Mouse (Mus musculus): ENCODE measurements at regions not wholly inside any gene's neighbourhood (a gene's known extent, or its start where the extent isn't known, plus 50 kb on each side); places are given as distances from the start of the nearest gene placed in this dataset.
"Not testable (repeated sequence)": the region's sequence is repeated elsewhere in the genome, so short reads cannot be mapped to it uniquely, and the experiment has no call there.

DNA sequence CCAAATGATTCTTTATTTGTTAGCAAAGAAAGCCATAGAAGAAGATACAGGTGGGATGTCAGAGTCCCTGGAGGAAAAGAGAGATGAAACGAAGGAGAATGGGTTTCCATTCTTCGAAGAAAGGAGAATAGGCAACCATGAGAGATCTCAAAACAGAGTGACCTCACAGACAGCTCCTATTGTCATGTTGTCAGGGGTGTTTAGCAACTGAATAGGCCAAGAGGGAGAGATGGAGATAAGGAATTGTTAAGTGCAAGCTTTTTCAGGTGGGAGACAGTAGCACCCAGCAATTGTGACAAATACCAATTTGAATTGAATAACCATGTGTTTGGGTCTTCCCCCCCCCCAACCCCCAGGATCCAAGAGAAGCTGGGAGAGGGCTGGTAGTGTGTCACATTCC, 1121.0 kb upstream of the 1700015G11Rik start:
- no peak for DNase-seq
- H3K4me3 ChIP-seq (ENCODE audit: low read depth, low read length): no peak overlapping the region
- no peak for ATAC-seq
- H3K9me3 ChIP-seq (ENCODE audit: low read length): no peaks in the 10 kb centered on the region
- WGBS: 78% methylated on average over 2 of the region's 2 CpGs
- H3K36me3 ChIP-seq (ENCODE audit: insufficient read depth): no peaks in the 10 kb centered on the region
- H3K4me2 ChIP-seq (ENCODE audit: low read depth): no peak overlapping the region
- TF ChIP-seq CTCF (IDR thresholded peaks at IDR 0.05; ENCODE audit: low read depth): no peak
- H3K27ac ChIP-seq (ENCODE audit: low read depth, low read length): no peak overlapping the region
- H3K9ac ChIP-seq: no peak overlapping the region
- no peaks in the 10 kb centered on the region for H3K27me3 ChIP-seq (ENCODE audit: insufficient read depth, low read length)
- no peaks in the 10 kb centered on the region for H3K4me1 ChIP-seq (ENCODE audit: insufficient read depth)

DNA sequence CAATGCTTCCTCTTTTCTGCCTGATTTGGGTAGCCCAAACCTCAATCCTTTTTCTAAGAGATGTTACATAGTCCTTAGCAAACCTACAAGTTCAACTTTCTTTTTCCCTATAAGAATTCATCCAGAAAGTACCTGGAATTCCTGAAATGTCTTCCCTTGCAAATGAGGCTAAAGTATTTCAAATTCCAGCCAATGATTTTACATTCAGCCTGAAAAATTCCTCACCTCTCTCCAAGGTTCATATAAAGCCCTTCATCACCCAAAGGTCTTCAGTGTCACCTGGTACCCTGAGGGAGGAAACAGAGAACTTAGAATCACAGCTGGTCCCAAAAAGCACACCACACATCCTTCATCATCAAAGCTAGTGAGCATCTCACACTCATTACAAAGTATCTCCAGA, 1102.1 kb upstream of the 1700015G11Rik start:
- DNase-seq (no peak), ATAC-seq (no peak)
- Histone ChIP-seq H3K9ac (no peak overlapping the region), H3K4me1 (ENCODE audit: insufficient read depth) (no peaks in the 10 kb centered on the region), H3K36me3 (ENCODE audit: insufficient read depth) (no peaks in the 10 kb centered on the region), H3K27ac (ENCODE audit: low read depth, low read length) (no peak overlapping the region), H3K4me2 (ENCODE audit: low read depth) (no peak overlapping the region), H3K4me3 (ENCODE audit: low read depth, low read length) (no peak overlapping the region), H3K9me3 (ENCODE audit: low read length) (no peaks in the 10 kb centered on the region), H3K27me3 (ENCODE audit: insufficient read depth, low read length) (no peaks in the 10 kb centered on the region)
- TF ChIP-seq CTCF (IDR thresholded peaks at IDR 0.05; ENCODE audit: low read depth): no peak

DNA sequence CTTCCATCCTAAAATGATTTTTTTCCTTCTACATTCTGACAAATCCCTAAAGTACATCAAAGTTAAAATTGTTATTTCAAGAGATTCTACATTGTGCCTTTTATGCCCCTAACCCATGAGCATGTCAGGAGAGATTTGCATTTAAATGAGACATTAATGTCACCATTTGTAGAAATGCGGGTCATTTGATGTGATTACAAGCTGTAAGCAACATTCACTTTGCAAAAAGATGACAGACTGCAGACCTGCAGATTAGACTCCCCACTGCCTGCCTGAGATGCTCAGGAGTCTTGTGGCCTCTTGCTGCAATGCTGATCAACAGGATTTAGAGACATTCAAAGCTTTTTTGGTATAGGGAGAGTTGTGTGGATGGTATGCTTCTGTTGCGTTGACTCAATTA, 1100.3 kb upstream of the 1700015G11Rik start:
- H3K4me2 ChIP-seq (ENCODE audit: low read depth): no peak overlapping the region
- TF ChIP-seq CTCF (IDR thresholded peaks at IDR 0.05; ENCODE audit: low read depth): no peak
- no peak overlapping the region for H3K9ac ChIP-seq
- DNase-seq: no peak
- H3K27ac ChIP-seq (ENCODE audit: low read depth, low read length): no peak overlapping the region
- H3K36me3 ChIP-seq (ENCODE audit: insufficient read depth): no peaks in the 10 kb centered on the region
- H3K4me1 ChIP-seq (ENCODE audit: insufficient read depth): no peaks in the 10 kb centered on the region
- no peaks in the 10 kb centered on the region for H3K9me3 ChIP-seq (ENCODE audit: low read length)
- 55% methylated on average over 2 of the region's 2 CpGs for WGBS
- H3K4me3 ChIP-seq (ENCODE audit: low read depth, low read length): no peak overlapping the region
- no peak for ATAC-seq
- H3K27me3 ChIP-seq (ENCODE audit: insufficient read depth, low read length): no peaks in the 10 kb centered on the region

DNA sequence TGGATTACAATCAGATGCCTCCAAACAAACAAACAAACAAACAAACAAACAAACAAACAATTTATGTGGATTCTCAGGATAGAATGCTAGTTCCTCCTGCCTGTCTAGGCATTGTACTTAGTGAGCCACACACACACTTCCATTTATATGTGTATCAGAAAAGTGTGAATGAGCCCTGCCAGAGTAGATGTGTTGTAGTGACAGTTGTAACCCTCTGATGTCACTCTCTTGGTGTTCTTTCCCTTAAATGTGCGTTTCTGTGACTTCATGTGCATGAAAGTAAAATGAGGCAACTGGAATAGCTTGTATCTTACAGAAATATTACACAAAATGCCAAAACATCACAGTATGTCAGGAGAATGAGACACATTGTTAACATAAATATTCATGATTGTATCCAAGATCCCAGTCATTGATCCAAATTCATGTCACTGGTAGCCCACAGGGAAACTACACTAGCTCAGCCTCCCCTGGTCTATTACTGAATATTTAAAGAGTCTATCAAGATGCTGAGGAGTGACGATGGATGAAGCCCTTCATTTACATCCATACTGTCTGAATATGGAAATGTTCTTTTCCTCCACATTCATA, 1093.8 kb upstream of the 1700015G11Rik start:
- no peaks in the 10 kb centered on the region for H3K36me3 ChIP-seq (ENCODE audit: insufficient read depth)
- H3K4me1 ChIP-seq (ENCODE audit: insufficient read depth): no peaks in the 10 kb centered on the region
- no peaks in the 10 kb centered on the region for H3K9me3 ChIP-seq (ENCODE audit: low read length)
- ATAC-seq: peak; percentile 51
- no peaks in the 10 kb centered on the region for H3K27me3 ChIP-seq (ENCODE audit: insufficient read depth, low read length)
- no peak overlapping the region for H3K27ac ChIP-seq (ENCODE audit: low read depth, low read length)
- 32% methylated on average over 2 of the region's 2 CpGs for WGBS
- no peak for TF ChIP-seq CTCF (IDR thresholded peaks at IDR 0.05; ENCODE audit: low read depth)
- no peak overlapping the region for H3K9ac ChIP-seq
- peak; percentile 8 for DNase-seq
- no peak overlapping the region for H3K4me2 ChIP-seq (ENCODE audit: low read depth)
- H3K4me3 ChIP-seq (ENCODE audit: low read depth, low read length): no peak overlapping the region

DNA sequence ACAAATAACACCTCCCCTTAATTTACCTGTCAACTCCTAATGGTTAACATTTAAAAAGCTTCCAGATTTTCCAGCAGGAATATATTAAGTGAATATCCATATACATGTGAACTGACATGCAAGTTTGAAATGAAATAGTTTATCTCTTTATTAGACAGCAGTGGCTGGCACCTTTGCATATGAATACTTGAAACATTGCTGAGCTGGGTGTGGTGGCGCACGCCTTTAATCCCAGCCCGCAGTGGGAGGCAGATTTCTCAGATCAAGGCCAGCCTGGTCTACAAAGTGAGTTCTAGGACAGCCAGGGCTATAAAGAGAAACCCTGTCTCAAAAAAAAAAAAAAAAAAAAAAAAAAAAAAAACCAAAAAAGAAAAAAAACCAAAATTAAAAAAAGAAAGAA, 1092.1 kb upstream of the 1700015G11Rik start:
- no peaks in the 10 kb centered on the region for H3K4me1 ChIP-seq (ENCODE audit: insufficient read depth)
- no peak overlapping the region for H3K27ac ChIP-seq (ENCODE audit: low read depth, low read length)
- no peak for TF ChIP-seq CTCF (IDR thresholded peaks at IDR 0.05; ENCODE audit: low read depth)
- no peaks in the 10 kb centered on the region for H3K36me3 ChIP-seq (ENCODE audit: insufficient read depth)
- WGBS: 82% methylated on average over 3 of the region's 3 CpGs
- ATAC-seq (no peak), DNase-seq (no peak)
- no peak overlapping the region for H3K9ac ChIP-seq
- no peak overlapping the region for H3K4me2 ChIP-seq (ENCODE audit: low read depth)
- no peak overlapping the region for H3K4me3 ChIP-seq (ENCODE audit: low read depth, low read length)
- no peaks in the 10 kb centered on the region for H3K27me3 ChIP-seq (ENCODE audit: insufficient read depth, low read length)
- no peaks in the 10 kb centered on the region for H3K9me3 ChIP-seq (ENCODE audit: low read length)

DNA sequence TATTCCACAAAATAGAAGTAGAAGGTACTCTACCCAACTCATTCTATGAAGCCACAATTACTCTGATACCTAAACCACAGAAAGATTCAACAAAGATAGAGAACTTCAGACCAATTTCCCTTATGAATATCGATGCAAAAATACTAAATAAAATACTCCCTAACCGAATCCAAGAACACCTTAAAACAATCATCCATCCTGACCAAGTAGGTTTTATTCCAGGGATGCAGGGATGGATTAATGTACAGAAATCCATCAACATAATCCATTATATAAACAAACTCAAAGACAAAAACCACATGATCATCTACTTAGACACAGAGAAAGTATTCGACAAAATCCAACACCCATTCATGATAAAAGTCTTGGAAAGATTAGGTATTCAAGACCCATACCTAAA, 1070.3 kb upstream of the 1700015G11Rik start:
- ATAC-seq; H3K27ac ChIP-seq (ENCODE audit: low read depth, low read length); H3K4me1 ChIP-seq (ENCODE audit: insufficient read depth); DNase-seq; H3K4me3 ChIP-seq (ENCODE audit: low read depth, low read length); H3K9me3 ChIP-seq (ENCODE audit: low read length); H3K36me3 ChIP-seq (ENCODE audit: insufficient read depth); H3K27me3 ChIP-seq (ENCODE audit: insufficient read depth, low read length); H3K9ac ChIP-seq; H3K4me2 ChIP-seq (ENCODE audit: low read depth): not testable (repeated sequence)
- 93% methylated on average over 3 of the region's 3 CpGs for WGBS

DNA sequence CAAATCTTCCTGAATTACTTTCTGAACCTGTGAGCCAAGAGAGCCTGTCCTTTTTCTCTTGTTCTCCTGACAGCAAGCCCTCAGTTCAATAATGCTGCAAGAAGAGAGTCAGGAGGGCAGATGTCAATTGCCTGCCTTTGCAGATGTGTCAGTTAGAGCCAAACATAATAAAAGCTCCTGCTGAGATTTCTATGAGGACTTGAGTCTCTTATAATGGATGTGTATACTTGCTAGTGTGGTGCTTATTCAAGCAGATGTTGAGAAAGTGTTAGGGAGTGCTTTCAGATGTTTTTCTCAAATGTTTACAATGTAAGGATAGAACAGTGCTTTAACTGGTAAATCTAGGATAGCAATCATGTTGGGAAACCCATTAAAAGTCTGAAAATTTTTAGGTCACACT, 1055.1 kb upstream of the 1700015G11Rik start:
- DNase-seq: no peak
- H3K4me1 ChIP-seq (ENCODE audit: insufficient read depth): no peaks in the 10 kb centered on the region

More for the DNA sequence above, 1055.1 kb upstream of the 1700015G11Rik start:
- no peak for TF ChIP-seq CTCF (IDR thresholded peaks at IDR 0.05; ENCODE audit: low read depth)
- ATAC-seq: no peak
- no peaks in the 10 kb centered on the region for H3K27me3 ChIP-seq (ENCODE audit: insufficient read depth, low read length)
- H3K9ac ChIP-seq: no peak overlapping the region
- no peaks in the 10 kb centered on the region for H3K36me3 ChIP-seq (ENCODE audit: insufficient read depth)
- no peak overlapping the region for H3K27ac ChIP-seq (ENCODE audit: low read depth, low read length)
- H3K4me3 ChIP-seq (ENCODE audit: low read depth, low read length): no peak overlapping the region
- H3K9me3 ChIP-seq (ENCODE audit: low read length): no peaks in the 10 kb centered on the region
- H3K4me2 ChIP-seq (ENCODE audit: low read depth): no peak overlapping the region

Data from forebrain, postnatal 0 days (tissue).